Mouse (Mus musculus): ENCODE measurements around the gene Ptchd4. TPM values are rescaled to one million over a fixed set of nuclear protein-coding genes. Genes with fewer than 3 reads are reported as not detected.

The Ptchd4 gene
- polyA plus RNA-seq, 1 experiment from 2014 or later: 0.16 TPM

GRCm38 (mm10) chr17:42297986-42298385 is 17.8 kb upstream of the Ptchd4 start:
- no peak for TF ChIP-seq CTCF (IDR thresholded peaks at IDR 0.05; ENCODE audit: low read depth)
- Histone ChIP-seq H3K4me2 (replicated peaks; ENCODE audit: low read depth) (no peak overlapping the region), H3K4me3 (ENCODE audit: low read depth, low read length) (no peak overlapping the region), H3K27ac (ENCODE audit: low read depth, low read length) (no peak overlapping the region), H3K4me1 (replicated peaks; ENCODE audit: control insufficient read depth, insufficient read depth, low read length) (no peaks in the 10 kb centered on the region), H3K9ac (ENCODE audit: low read depth, low read length) (no peak overlapping the region), H3K36me3 (ENCODE audit: control insufficient read depth, insufficient read depth) (no peaks in the 10 kb centered on the region), H3K9me3 (ENCODE audit: control insufficient read depth) (no peaks in the 10 kb centered on the region), H3K27me3 (replicated peaks; ENCODE audit: control insufficient read depth, insufficient read depth, low read length) (no peaks in the 10 kb centered on the region)
- ATAC-seq: no peak
- WGBS: 81% methylated on average over 4 of the region's 4 CpGs

GRCm38 (mm10) chr17:42299681-42300080 is 16.1 kb upstream of the Ptchd4 start:
- no peaks in the 10 kb centered on the region for H3K9me3 ChIP-seq (ENCODE audit: control insufficient read depth)
- no peak for TF ChIP-seq CTCF (IDR thresholded peaks at IDR 0.05; ENCODE audit: low read depth)
- no peaks in the 10 kb centered on the region for H3K27me3 ChIP-seq (replicated peaks; ENCODE audit: control insufficient read depth, insufficient read depth, low read length)
- no peaks in the 10 kb centered on the region for H3K4me1 ChIP-seq (replicated peaks; ENCODE audit: control insufficient read depth, insufficient read depth, low read length)
- no peak overlapping the region for H3K4me3 ChIP-seq (ENCODE audit: low read depth, low read length)
- ATAC-seq: no peak
- H3K36me3 ChIP-seq (ENCODE audit: control insufficient read depth, insufficient read depth): no peaks in the 10 kb centered on the region
- 42% methylated on average over 3 of the region's 3 CpGs for WGBS
- no peak overlapping the region for H3K4me2 ChIP-seq (replicated peaks; ENCODE audit: low read depth)
- H3K9ac ChIP-seq (ENCODE audit: low read depth, low read length): no peak overlapping the region
- H3K27ac ChIP-seq (ENCODE audit: low read depth, low read length): no peak overlapping the region

GRCm38 (mm10) chr17:42303062-42303577 is 12.6 kb upstream of the Ptchd4 start:
- Histone ChIP-seq H3K27ac (ENCODE audit: low read depth, low read length) (no peak overlapping the region), H3K4me3 (ENCODE audit: low read depth, low read length) (no peak overlapping the region), H3K4me1 (replicated peaks; ENCODE audit: control insufficient read depth, insufficient read depth, low read length) (no peaks in the 10 kb centered on the region), H3K4me2 (replicated peaks; ENCODE audit: low read depth) (no peak overlapping the region), H3K9me3 (ENCODE audit: control insufficient read depth) (no peaks in the 10 kb centered on the region), H3K9ac (ENCODE audit: low read depth, low read length) (no peak overlapping the region), H3K27me3 (replicated peaks; ENCODE audit: control insufficient read depth, insufficient read depth, low read length) (no peaks in the 10 kb centered on the region), H3K36me3 (ENCODE audit: control insufficient read depth, insufficient read depth) (no peaks in the 10 kb centered on the region)
- no peak for TF ChIP-seq CTCF (IDR thresholded peaks at IDR 0.05; ENCODE audit: low read depth)
- WGBS: 59% methylated on average over 4 of the region's 4 CpGs
- ATAC-seq: no peak

GRCm38 (mm10) chr17:42304262-42304661 is 11.5 kb upstream of the Ptchd4 start:
- no peak overlapping the region for H3K27ac ChIP-seq (ENCODE audit: low read depth, low read length)
- H3K9ac ChIP-seq (ENCODE audit: low read depth, low read length): no peak overlapping the region
- WGBS: 57% methylated on average over 4 of the region's 4 CpGs
- H3K9me3 ChIP-seq (ENCODE audit: control insufficient read depth): no peaks in the 10 kb centered on the region
- no peaks in the 10 kb centered on the region for H3K36me3 ChIP-seq (ENCODE audit: control insufficient read depth, insufficient read depth)
- H3K4me3 ChIP-seq (ENCODE audit: low read depth, low read length): no peak overlapping the region
- no peaks in the 10 kb centered on the region for H3K4me1 ChIP-seq (replicated peaks; ENCODE audit: control insufficient read depth, insufficient read depth, low read length)
- ATAC-seq: no peak
- H3K4me2 ChIP-seq (replicated peaks; ENCODE audit: low read depth): no peak overlapping the region
- no peaks in the 10 kb centered on the region for H3K27me3 ChIP-seq (replicated peaks; ENCODE audit: control insufficient read depth, insufficient read depth, low read length)
- no peak for TF ChIP-seq CTCF (IDR thresholded peaks at IDR 0.05; ENCODE audit: low read depth)

- WGBS: 86% methylated on average over 1 of the region's 1 CpGs
- TF ChIP-seq CTCF (IDR thresholded peaks at IDR 0.05; ENCODE audit: low read depth): no peak
- Histone ChIP-seq H3K9me3 (ENCODE audit: control insufficient read depth) (no peaks in the 10 kb centered on the region), H3K4me2 (replicated peaks; ENCODE audit: low read depth) (no peak overlapping the region), H3K27me3 (replicated peaks; ENCODE audit: control insufficient read depth, insufficient read depth, low read length) (no peaks in the 10 kb centered on the region), H3K36me3 (ENCODE audit: control insufficient read depth, insufficient read depth) (no peaks in the 10 kb centered on the region), H3K27ac (ENCODE audit: low read depth, low read length) (no peak overlapping the region), H3K4me3 (ENCODE audit: low read depth, low read length) (no peak overlapping the region), H3K9ac (ENCODE audit: low read depth, low read length) (no peak overlapping the region), H3K4me1 (replicated peaks; ENCODE audit: control insufficient read depth, insufficient read depth, low read length) (no peaks in the 10 kb centered on the region)
- no peak for ATAC-seq
These were observed 8.7 kb upstream of the Ptchd4 start for GRCm38 (mm10) chr17:42307001-42307400.

- ATAC-seq: no peak
- no peak overlapping the region for H3K4me2 ChIP-seq (replicated peaks; ENCODE audit: low read depth)
- no peak overlapping the region for H3K27ac ChIP-seq (ENCODE audit: low read depth, low read length)
- no peak overlapping the region for H3K4me3 ChIP-seq (ENCODE audit: low read depth, low read length)
- no peaks in the 10 kb centered on the region for H3K9me3 ChIP-seq (ENCODE audit: control insufficient read depth)
- no peaks in the 10 kb centered on the region for H3K36me3 ChIP-seq (ENCODE audit: control insufficient read depth, insufficient read depth)
- H3K4me1 ChIP-seq (replicated peaks; ENCODE audit: control insufficient read depth, insufficient read depth, low read length): no peaks in the 10 kb centered on the region
- no peaks in the 10 kb centered on the region for H3K27me3 ChIP-seq (replicated peaks; ENCODE audit: control insufficient read depth, insufficient read depth, low read length)
- no peak overlapping the region for H3K9ac ChIP-seq (ENCODE audit: low read depth, low read length)
- TF ChIP-seq CTCF (IDR thresholded peaks at IDR 0.05; ENCODE audit: low read depth): no peak
These were observed 5.6 kb upstream of the Ptchd4 start for GRCm38 (mm10) chr17:42310136-42310535.

GRCm38 (mm10) chr17:42316612-42316982 is 850 bp downstream of the Ptchd4 start:
- H3K27me3 ChIP-seq (replicated peaks; ENCODE audit: control insufficient read depth, insufficient read depth, low read length): peaks cover 10% of the 10 kb centered on the region
- no peak overlapping the region for H3K27ac ChIP-seq (ENCODE audit: low read depth, low read length)
- H3K4me1 ChIP-seq (replicated peaks; ENCODE audit: control insufficient read depth, insufficient read depth, low read length): no peaks in the 10 kb centered on the region
- no peak for TF ChIP-seq CTCF (IDR thresholded peaks at IDR 0.05; ENCODE audit: low read depth)
- H3K4me3 ChIP-seq (ENCODE audit: low read depth, low read length): peak overlapping the region; percentile 43
- H3K36me3 ChIP-seq (ENCODE audit: control insufficient read depth, insufficient read depth): no peaks in the 10 kb centered on the region
- no peaks in the 10 kb centered on the region for H3K9me3 ChIP-seq (ENCODE audit: control insufficient read depth)
- H3K4me2 ChIP-seq (replicated peaks; ENCODE audit: low read depth): peak overlapping the region; percentile 70
- WGBS: 3% methylated on average over 22 of the region's 22 CpGs
- no peak overlapping the region for H3K9ac ChIP-seq (ENCODE audit: low read depth, low read length)
- ATAC-seq: no peak
